Mouse (Mus musculus): ENCODE data around the gene Tmem50a. TPM values are rescaled to one million over a fixed set of nuclear protein-coding genes. Genes with fewer than 3 reads are reported as not detected.

Tmem50a gene
- polyA plus RNA-seq, 1 experiment from 2014 or later = 160 TPM

DNA sequence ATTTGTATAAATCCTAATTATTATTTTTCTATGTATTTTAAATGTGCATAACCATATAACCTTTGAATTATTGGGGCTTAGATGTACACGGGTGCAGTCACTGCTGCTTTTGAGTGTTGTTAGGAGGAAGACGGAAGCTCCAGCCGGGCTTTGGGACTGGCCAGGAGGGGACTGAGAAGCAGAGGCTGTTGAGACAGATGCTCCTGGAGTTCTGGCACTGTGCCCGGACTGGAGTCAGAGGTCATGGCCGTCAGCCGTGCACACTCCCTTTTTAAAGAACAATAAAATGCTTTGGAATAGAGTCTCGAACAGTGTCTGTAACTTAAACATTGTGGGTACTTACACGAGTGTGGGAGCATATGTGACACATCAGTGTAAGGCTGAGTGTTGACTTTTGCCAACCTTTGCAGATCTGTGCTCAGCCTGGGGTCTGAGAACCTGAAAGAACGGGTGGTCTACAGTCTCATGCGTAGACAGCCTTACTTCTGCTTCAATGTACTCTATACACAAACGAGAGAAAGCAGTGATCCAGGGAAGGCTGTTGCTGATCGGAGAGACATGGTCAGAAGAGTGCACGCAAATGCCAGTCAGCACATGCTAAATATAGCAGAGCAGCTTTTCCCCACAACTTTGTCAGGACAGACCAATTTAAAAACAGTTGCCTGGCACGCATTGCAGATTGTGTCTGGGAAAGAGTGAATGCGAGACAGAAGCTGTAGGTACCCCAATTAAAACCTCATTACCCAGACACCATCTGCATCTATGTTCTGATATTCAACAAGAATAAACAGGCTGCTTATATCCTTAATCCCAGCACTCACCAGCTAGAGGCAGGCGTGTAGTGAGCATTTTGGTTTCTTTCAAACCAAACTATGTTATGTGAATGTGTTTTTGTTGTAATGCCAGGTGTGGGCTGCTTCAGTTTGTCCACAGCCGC is 22.7 kb upstream of the Tmem50a start:
- no peak for ATAC-seq (ENCODE audit: insufficient number of reproducible peaks, insufficient read depth, low FRiP score, low TSS enrichment)
- Histone ChIP-seq H3K4me1 (no peaks in the 10 kb centered on the region), H3K27ac (no peak overlapping the region), H3K9me3 (no peaks in the 10 kb centered on the region), H3K9ac (no peak overlapping the region), H3K4me3 (no peak overlapping the region), H3K27me3 (peaks cover 14% of the 10 kb centered on the region), H3K36me3 (peaks cover 46% of the 10 kb centered on the region), H3K4me2 (replicated peaks) (no peak overlapping the region)
- 68% methylated on average over 17 of the region's 17 CpGs for WGBS

DNA sequence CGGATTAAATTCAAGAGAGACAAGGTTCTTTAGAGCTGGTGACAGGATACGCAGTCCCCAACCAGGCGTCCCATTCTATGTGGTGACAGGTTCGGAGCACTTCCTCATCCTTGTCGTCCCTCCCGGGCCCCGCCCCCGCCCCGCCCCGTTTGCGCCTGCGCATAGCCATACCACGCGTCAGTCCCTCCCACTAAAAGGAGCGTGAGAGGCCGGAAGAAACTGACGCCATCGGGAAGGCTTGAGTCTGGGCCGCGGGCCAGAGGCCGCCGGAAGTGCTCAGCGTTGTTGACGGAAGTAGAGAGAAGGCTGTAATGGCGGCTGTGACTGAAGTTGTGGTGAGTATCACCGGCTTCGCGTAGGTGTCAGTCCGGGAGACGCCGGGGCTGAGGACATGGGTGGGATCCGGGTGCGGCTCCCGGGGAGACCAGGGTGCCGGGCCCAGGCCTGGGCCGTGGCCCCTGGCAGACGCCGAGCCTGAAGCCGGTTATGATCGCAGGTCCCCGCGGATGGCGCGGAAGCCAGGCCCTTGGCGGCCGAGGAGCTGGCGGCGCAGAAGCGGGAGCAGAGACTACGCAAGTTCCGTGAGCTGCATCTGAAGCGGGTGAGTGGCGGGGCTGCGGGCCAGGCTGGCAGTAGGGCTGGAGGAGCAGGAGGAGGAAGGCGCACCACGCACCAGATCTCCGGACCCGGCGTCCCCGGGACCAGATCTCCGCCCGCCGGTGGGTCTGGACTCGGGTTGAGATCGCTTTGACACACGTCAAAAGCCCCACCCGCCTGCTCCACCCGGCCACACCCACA is 16.1 kb upstream of the Tmem50a start, which contains the start of gene Syf2:
Gene Syf2, plus strand, starts transcription at position 215 of the 798 bp plus-strand sequence.
- under 1% methylated on average over 68 of the region's 68 CpGs for WGBS
- H3K36me3 ChIP-seq = peaks cover 56% of the 10 kb centered on the region
- peak within 1 kb of the TSS; percentile 83 for H3K9ac ChIP-seq
- peak within 1 kb of the TSS; percentile 96 for H3K4me3 ChIP-seq
- no peaks in the 10 kb centered on the region for H3K9me3 ChIP-seq
- peak within 1 kb of the TSS; percentile 79 for H3K27ac ChIP-seq
- peaks cover 9% of the 10 kb centered on the region for H3K4me1 ChIP-seq
- peak within 1 kb of the TSS; percentile 89 for H3K4me2 ChIP-seq (replicated peaks)
- ATAC-seq (ENCODE audit: insufficient number of reproducible peaks, insufficient read depth, low FRiP score, low TSS enrichment) = peak; percentile 89
- no peaks in the 10 kb centered on the region for H3K27me3 ChIP-seq

DNA sequence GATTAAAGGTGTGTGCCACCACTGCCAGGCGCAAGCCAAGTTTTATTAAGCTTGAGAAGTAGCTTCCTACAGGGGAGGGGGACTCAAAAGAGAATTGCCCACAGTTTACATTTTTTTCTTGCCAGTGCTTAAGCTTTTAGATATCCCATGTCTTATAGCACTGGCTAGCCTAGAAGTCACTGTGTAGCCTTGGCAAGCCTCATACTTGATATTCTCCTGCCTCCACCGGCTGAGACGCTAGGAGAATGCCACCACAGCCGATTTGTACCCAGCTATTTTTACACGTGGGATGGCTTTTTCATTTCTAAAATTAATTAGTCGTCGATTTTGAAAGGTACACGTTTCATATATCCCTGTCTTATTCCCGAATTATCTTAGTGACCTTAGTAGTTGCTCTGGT is 15.4 kb upstream of the Tmem50a start:
- no peaks in the 10 kb centered on the region for H3K27me3 ChIP-seq
- H3K9me3 ChIP-seq = no peaks in the 10 kb centered on the region
- peak overlapping the region; percentile 89 for H3K4me2 ChIP-seq (replicated peaks)
- H3K27ac ChIP-seq = no peak overlapping the region
- 30% methylated on average over 9 of the region's 9 CpGs for WGBS
- ATAC-seq (ENCODE audit: insufficient number of reproducible peaks, insufficient read depth, low FRiP score, low TSS enrichment) = no peak
- peak overlapping the region; percentile 96 for H3K4me3 ChIP-seq
- H3K36me3 ChIP-seq = peaks cover 56% of the 10 kb centered on the region
- no peak overlapping the region for H3K9ac ChIP-seq
- H3K4me1 ChIP-seq = peaks cover 16% of the 10 kb centered on the region

DNA sequence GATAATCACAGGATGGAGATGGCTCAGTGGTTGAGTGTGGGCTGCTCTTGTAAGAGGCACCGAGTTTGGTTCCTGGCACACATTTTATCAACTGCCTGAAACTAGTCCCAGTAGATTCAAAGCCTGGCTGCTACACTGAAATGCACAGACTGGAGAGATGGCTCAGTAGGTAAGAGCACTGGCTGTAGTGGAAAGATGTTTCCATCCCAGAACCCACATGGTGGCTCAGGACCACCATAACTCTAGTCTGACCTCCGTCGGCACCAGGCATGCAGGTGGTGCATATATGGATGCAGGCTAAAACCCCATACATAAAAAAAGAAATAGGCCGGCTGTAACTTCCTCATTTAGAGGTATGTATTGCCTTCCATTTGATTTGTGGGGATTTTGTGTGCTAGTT is 14.7 kb upstream of the Tmem50a start:
- H3K4me3 ChIP-seq = no peak overlapping the region
- no peak overlapping the region for H3K4me2 ChIP-seq (replicated peaks)
- H3K27ac ChIP-seq = no peak overlapping the region
- H3K36me3 ChIP-seq = peaks cover 51% of the 10 kb centered on the region
- WGBS = 78% methylated on average over 4 of the region's 4 CpGs
- no peak overlapping the region for H3K9ac ChIP-seq
- no peaks in the 10 kb centered on the region for H3K27me3 ChIP-seq
- H3K4me1 ChIP-seq = peaks cover 17% of the 10 kb centered on the region
- H3K9me3 ChIP-seq = no peaks in the 10 kb centered on the region
- no peak for ATAC-seq (ENCODE audit: insufficient number of reproducible peaks, insufficient read depth, low FRiP score, low TSS enrichment)

DNA sequence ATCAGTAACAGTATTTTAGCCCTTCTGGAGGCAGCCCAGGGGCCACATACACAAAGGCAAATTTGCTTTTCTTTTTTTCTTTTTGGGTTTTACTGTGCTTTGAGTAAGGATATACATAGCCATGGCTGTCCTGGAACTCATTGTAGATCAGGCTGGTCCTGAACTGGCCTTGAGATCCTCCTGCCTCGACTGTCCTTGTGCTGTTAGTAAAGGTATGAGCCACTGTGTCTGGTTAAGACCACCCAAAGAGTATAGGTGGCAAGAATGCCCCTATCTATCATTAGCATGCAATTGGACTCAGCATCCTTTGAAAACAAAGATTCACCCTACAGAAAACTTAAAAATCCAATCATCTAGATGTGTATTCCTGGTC is 13.6 kb upstream of the Tmem50a start:
- Histone ChIP-seq H3K36me3 (peaks cover 42% of the 10 kb centered on the region), H3K9me3 (no peaks in the 10 kb centered on the region), H3K4me2 (replicated peaks) (no peak overlapping the region), H3K4me3 (no peak overlapping the region), H3K27ac (no peak overlapping the region), H3K9ac (no peak overlapping the region), H3K4me1 (peaks cover 17% of the 10 kb centered on the region), H3K27me3 (no peaks in the 10 kb centered on the region)
- WGBS = 85% methylated on average over 1 of the region's 1 CpGs
- ATAC-seq (ENCODE audit: insufficient number of reproducible peaks, insufficient read depth, low FRiP score, low TSS enrichment) = no peak

DNA sequence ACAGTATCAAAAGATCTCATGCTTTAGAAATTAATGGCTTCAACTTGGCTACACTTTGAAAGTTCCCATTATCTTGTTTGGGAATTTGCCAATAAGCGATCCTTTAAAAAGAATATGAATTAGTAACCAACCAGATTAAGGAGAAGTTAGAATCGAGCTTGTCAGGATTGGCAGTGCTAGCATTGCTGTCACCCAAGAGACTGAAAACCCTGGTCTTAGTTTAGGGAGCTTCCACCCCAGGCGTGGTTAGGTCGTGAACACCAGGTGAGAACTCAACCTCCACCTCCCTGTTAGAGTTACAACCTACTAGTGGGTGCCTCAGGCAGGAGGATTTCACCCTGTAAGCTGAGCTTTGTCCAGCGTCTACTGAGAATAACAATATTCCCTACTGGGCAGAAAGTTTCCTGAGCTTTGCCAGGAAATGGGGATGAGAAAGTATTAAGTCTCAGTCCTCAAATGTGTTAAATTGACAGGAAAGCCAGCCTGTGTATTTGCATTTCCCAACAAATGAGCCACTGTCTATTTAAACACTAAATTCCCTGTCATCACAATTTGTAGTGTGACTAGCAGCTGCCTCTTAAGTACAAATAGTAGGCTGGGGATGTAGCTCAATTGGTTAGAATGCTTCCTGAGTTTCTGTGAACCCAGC is 13.1 kb upstream of the Tmem50a start:
- Histone ChIP-seq H3K27ac (no peak overlapping the region), H3K4me1 (peaks cover 17% of the 10 kb centered on the region), H3K36me3 (peaks cover 38% of the 10 kb centered on the region), H3K4me3 (no peak overlapping the region), H3K4me2 (replicated peaks) (no peak overlapping the region), H3K9me3 (no peaks in the 10 kb centered on the region), H3K9ac (no peak overlapping the region), H3K27me3 (no peaks in the 10 kb centered on the region)
- ATAC-seq (ENCODE audit: insufficient number of reproducible peaks, insufficient read depth, low FRiP score, low TSS enrichment) = no peak
- WGBS = 75% methylated on average over 5 of the region's 5 CpGs

DNA sequence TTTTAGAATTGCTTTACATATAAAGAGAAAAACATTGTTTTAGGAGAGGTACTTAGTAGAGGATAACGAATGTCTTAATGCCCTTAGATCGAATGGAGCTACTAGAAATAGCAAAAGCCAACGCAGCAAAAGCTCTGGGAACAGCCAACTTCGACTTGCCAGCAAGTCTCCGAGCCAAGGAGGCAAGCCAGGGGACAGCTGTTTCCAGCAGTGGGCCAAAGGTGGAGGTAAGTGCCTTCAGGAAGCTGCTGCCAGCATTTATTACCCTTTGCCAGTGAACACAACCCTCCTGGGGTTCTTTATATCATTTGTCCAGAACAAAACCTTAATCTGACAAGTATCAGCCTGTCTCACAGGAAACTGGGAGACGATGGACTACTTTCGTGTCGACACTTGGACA is 10.4 kb upstream of the Tmem50a start:
- ATAC-seq (ENCODE audit: insufficient number of reproducible peaks, insufficient read depth, low FRiP score, low TSS enrichment) = no peak
- Histone ChIP-seq H3K9ac (no peak overlapping the region), H3K4me2 (replicated peaks) (peak overlapping the region; percentile 71), H3K27me3 (no peaks in the 10 kb centered on the region), H3K4me1 (peaks cover 12% of the 10 kb centered on the region), H3K4me3 (peak overlapping the region; percentile 100), H3K36me3 (peaks cover 30% of the 10 kb centered on the region), H3K9me3 (no peaks in the 10 kb centered on the region), H3K27ac (no peak overlapping the region)
- 74% methylated on average over 8 of the region's 8 CpGs for WGBS

DNA sequence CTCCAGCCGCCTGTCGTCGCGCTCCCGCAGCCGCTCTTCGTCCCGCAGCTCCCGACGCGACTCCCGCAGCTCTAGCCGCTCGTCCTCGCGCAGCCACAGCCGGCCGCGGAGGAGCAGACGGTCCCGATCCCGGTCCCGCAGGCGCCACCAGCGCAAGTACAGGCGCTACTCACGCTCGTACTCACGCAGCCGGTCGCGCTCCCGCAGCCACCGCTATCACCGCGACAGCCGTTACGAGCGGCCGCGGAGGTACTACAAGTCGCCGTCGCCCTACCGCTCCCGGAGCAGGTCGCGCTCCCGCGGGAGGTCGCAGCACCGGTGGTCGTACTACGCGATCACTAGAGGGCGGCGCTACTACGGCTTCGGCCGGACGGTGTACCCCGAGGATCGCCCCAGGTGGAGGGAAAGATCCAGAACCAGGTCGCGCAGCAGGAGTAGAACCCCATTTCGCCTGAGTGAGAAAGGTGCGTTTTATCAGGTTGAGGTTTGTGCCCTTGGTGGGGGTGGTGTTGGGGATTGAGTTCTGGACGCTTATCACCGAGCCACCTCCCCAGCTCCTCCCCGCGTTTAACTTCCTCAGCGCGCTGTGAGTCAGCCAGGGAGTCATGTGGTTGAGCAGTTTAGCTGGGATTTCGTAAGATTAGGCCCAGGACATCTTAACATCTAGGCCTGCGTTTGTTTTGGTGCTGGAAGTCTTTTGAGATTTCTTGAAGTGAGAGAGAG is 9.4 kb upstream of the Tmem50a start:
- no peak for ATAC-seq (ENCODE audit: insufficient number of reproducible peaks, insufficient read depth, low FRiP score, low TSS enrichment)
- Histone ChIP-seq H3K27me3 (no peaks in the 10 kb centered on the region), H3K4me1 (peaks cover 12% of the 10 kb centered on the region), H3K9me3 (no peaks in the 10 kb centered on the region), H3K4me2 (replicated peaks) (peak overlapping the region; percentile 71), H3K27ac (peak overlapping the region; percentile 92), H3K36me3 (peaks cover 30% of the 10 kb centered on the region), H3K9ac (peak overlapping the region; percentile 99), H3K4me3 (peak overlapping the region; percentile 100)
- under 1% methylated on average over 75 of the region's 75 CpGs for WGBS

DNA sequence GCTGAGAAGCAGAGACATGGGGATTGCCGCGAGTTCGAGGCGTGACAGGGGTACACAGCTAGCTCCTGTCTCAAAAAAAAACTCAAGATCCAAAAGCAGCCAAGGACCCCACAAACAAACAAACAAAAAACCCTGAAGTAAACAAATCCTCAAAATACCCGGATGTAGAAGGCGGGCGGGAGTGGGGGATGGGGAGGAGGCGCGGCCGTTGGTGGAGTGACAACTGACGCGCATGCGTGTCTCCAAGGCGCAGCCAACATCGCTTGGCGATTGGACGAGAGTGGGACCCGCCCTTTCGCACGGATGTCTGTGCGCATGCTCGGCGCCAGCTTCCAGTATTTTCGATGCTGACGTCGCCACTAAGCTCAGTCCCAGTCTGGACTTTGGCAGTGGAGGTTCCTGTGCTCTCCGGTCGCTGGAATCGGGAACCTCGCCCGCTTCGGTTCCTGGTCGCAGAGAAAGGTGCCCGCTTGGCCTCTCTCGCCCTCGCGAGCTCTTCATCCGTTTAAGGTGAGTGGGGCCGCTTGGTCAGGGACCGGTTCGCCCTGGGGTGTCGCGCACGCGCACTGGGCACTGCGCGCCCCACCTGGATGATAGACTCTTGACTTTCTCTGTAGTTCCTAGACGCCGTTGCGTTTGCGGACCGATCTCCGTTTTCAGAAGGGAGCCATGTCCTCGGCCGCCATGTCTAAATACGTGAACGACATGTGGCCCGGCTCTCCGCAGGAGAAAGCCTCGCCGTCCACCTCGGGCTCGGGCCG is 8.6 kb upstream of the Tmem50a start, which contains the start of gene Rsrp1:
Gene Rsrp1, plus strand, starts transcription at position 335 of the 761 bp plus-strand sequence.
- under 1% methylated on average over 64 of the region's 64 CpGs for WGBS
- H3K4me1 ChIP-seq = peaks cover 12% of the 10 kb centered on the region
- peak within 1 kb of the TSS; percentile 99 for H3K9ac ChIP-seq
- no peaks in the 10 kb centered on the region for H3K27me3 ChIP-seq
- peak within 1 kb of the TSS; percentile 92 for H3K27ac ChIP-seq
- H3K9me3 ChIP-seq = no peaks in the 10 kb centered on the region
- peaks cover 28% of the 10 kb centered on the region for H3K36me3 ChIP-seq
- peak within 1 kb of the TSS; percentile 71 for H3K4me2 ChIP-seq (replicated peaks)
- peak within 1 kb of the TSS; percentile 100 for H3K4me3 ChIP-seq
- peak; percentile 87 for ATAC-seq (ENCODE audit: insufficient number of reproducible peaks, insufficient read depth, low FRiP score, low TSS enrichment)

DNA sequence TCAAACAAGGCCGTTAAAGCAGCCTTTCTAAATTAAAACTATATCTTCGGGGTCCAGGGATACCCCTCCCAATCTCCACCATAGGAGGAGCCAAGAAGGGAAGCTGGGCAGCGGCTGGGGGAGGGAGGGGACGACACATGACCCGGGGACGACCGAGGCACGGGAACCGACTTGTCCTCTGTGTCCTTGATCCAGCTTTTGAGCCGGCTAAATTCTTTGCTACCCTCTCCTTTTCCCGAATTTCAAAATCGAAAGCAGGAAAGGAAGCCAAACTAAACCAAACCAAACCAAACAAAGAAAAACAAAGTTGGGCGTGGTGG is 8.1 kb upstream of the Tmem50a start:
- Histone ChIP-seq H3K4me3 (peak overlapping the region; percentile 100), H3K27me3 (no peaks in the 10 kb centered on the region), H3K4me1 (peaks cover 12% of the 10 kb centered on the region), H3K36me3 (peaks cover 24% of the 10 kb centered on the region), H3K9ac (peak overlapping the region; percentile 57), H3K27ac (peak overlapping the region; percentile 85), H3K9me3 (no peaks in the 10 kb centered on the region), H3K4me2 (replicated peaks) (peak overlapping the region; percentile 71)
- 0% methylated on average over 13 of the region's 13 CpGs for WGBS
- no peak for ATAC-seq (ENCODE audit: insufficient number of reproducible peaks, insufficient read depth, low FRiP score, low TSS enrichment)
